Mouse (Mus musculus) layer of hippocampus, adult 9-11 months (tissue): ENCODE measurements at regions not wholly inside any gene's neighbourhood (a gene's known extent, or its start where the extent isn't known, plus 50 kb on each side); places are given as distances from the start of the nearest gene placed in this dataset.

Experiments
- DNase-seq: peaks from one replicate; pipeline ENCODE4 v3.0.0; 2022

GRCm38 (mm10) chr12:13164791-13165190, 84.2 kb downstream of the Ddx1 start:
- no peak for DNase-seq

- no peak for DNase-seq
These were observed 88.0 kb downstream of the Ddx1 start for GRCm38 (mm10) chr12:13161051-13161450.

GRCm38 (mm10) chr12:13159346-13160055, 89.5 kb downstream of the Ddx1 start:
- DNase-seq, result peak; percentile 51

GRCm38 (mm10) chr12:13157666-13158381, 91.2 kb downstream of the Ddx1 start:
- DNase-seq, result no peak

- DNase-seq, result no peak
These were observed 91.9 kb downstream of the Ddx1 start for GRCm38 (mm10) chr12:13157089-13157488.

- DNase-seq, result no peak
These were observed 98.3 kb downstream of the Ddx1 start for GRCm38 (mm10) chr12:13150751-13151150.

GRCm38 (mm10) chr12:13147251-13147650, 101.8 kb downstream of the Ddx1 start:
- DNase-seq, result no peak

- no peak for DNase-seq
These were observed 103.6 kb downstream of the Ddx1 start for GRCm38 (mm10) chr12:13145186-13146115.

GRCm38 (mm10) chr12:13144739-13145138, 104.3 kb downstream of the Ddx1 start:
- DNase-seq, result peak; percentile 43

GRCm38 (mm10) chr12:13140636-13141035, 108.4 kb downstream of the Ddx1 start:
- DNase-seq, result peak; percentile 89

GRCm38 (mm10) chr12:13139189-13139588, 109.8 kb downstream of the Ddx1 start:
- no peak for DNase-seq

- DNase-seq, result no peak
These were observed 114.8 kb downstream of the Ddx1 start for GRCm38 (mm10) chr12:13134168-13134567.

- DNase-seq, result no peak
These were observed 119.3 kb downstream of the Ddx1 start for GRCm38 (mm10) chr12:13129677-13130082.

GRCm38 (mm10) chr12:13127407-13127806, 121.6 kb downstream of the Ddx1 start:
- no peak for DNase-seq

- no peak for DNase-seq
These were observed 124.0 kb downstream of the Ddx1 start for GRCm38 (mm10) chr12:13125054-13125453.

- DNase-seq, result no peak
These were observed 126.7 kb downstream of the Ddx1 start for GRCm38 (mm10) chr12:13122282-13122681.

- no peak for DNase-seq
These were observed 128.4 kb downstream of the Ddx1 start for GRCm38 (mm10) chr12:13120581-13120980.

GRCm38 (mm10) chr12:13119653-13120052, 129.4 kb downstream of the Ddx1 start:
- no peak for DNase-seq

GRCm38 (mm10) chr12:13118026-13118425, 131.0 kb downstream of the Ddx1 start:
- no peak for DNase-seq

- DNase-seq, result no peak
These were observed 134.7 kb downstream of the Ddx1 start for GRCm38 (mm10) chr12:13114341-13114740.

- no peak for DNase-seq
These were observed 142.1 kb downstream of the Ddx1 start for GRCm38 (mm10) chr12:13106931-13107330.

GRCm38 (mm10) chr12:13100505-13101354, 148.3 kb downstream of the Ddx1 start:
- DNase-seq, result no peak
